Mouse (Mus musculus): ENCODE results near the gene Hist1h2af. TPM values are rescaled to one million over a fixed set of nuclear protein-coding genes. Genes with fewer than 3 reads are reported as not detected.
"Not testable (repeated sequence)": the region's sequence is repeated elsewhere in the genome, so short reads cannot be mapped to it uniquely, and the experiment has no call there.

The Hist1h2af gene
- polyA plus RNA-seq, 1 experiment from 2014 or later, result 9.5 TPM

GRCm38 (mm10) chr13:23573034-23573897 is 39.6 kb downstream of the Hist1h2af start:
- WGBS, result 10% methylated on average over 20 of the region's 20 CpGs

GRCm38 (mm10) chr13:23573898-23574524 is 40.3 kb downstream of the Hist1h2af start, which contains the start of the genes Hist1h2bf and Hist1h2ad:
Gene Hist1h2bf (minus strand): TSS chr13:23574196.
Gene Hist1h2ad (plus strand): TSS chr13:23574381.
- H3K9me3 ChIP-seq (replicated peaks), result not testable (repeated sequence)

More at GRCm38 (mm10) chr13:23573034-23573897, 39.6 kb downstream of the Hist1h2af start:
- Histone ChIP-seq H3K27ac (replicated peaks) (peak overlapping the region; percentile 97), H3K4me3 (peak overlapping the region; percentile 57), H3K4me1 (peaks cover 49% of the 10 kb centered on the region)
- H3K27me3 ChIP-seq (ENCODE audit: low read depth, poor library complexity, severe bottlenecking); H3K36me3 ChIP-seq; DNase-seq (ENCODE audit: low spot score); H3K9me3 ChIP-seq (replicated peaks): not testable (repeated sequence)

GRCm38 (mm10) chr13:23574546-23575170 is 41.0 kb downstream of the Hist1h2af start:
- 0% methylated on average over 8 of the region's 39 CpGs for WGBS
- not testable (repeated sequence) for H3K27me3 ChIP-seq (ENCODE audit: low read depth, poor library complexity, severe bottlenecking); DNase-seq (ENCODE audit: low spot score); H3K36me3 ChIP-seq; H3K9me3 ChIP-seq (replicated peaks)
- peak overlapping the region; percentile 61 for H3K4me3 ChIP-seq
- H3K27ac ChIP-seq (replicated peaks), result peak overlapping the region; percentile 97
- peaks cover 46% of the 10 kb centered on the region for H3K4me1 ChIP-seq

More at GRCm38 (mm10) chr13:23573898-23574524, 40.3 kb downstream of the Hist1h2af start, which contains the start of the genes Hist1h2bf and Hist1h2ad:
- peaks cover 49% of the 10 kb centered on the region for H3K4me1 ChIP-seq
- H3K27ac ChIP-seq (replicated peaks), result peak within 1 kb of the TSS; percentile 97
- H3K36me3 ChIP-seq; H3K27me3 ChIP-seq (ENCODE audit: low read depth, poor library complexity, severe bottlenecking): not testable (repeated sequence)
- WGBS, result 1% methylated on average over 42 of the region's 42 CpGs
- peak; percentile 90 for DNase-seq (ENCODE audit: low spot score)
- H3K4me3 ChIP-seq, result peak within 1 kb of the TSS; percentile 61

- DNase-seq (ENCODE audit: low spot score), result peak; percentile 64
- Histone ChIP-seq H3K36me3 (no peaks in the 10 kb centered on the region), H3K27me3 (ENCODE audit: low read depth, poor library complexity, severe bottlenecking) (no peaks in the 10 kb centered on the region), H3K4me1 (peaks cover 39% of the 10 kb centered on the region), H3K9me3 (replicated peaks) (no peaks in the 10 kb centered on the region), H3K4me3 (peak within 1 kb of the TSS; percentile 61), H3K27ac (replicated peaks) (peak within 1 kb of the TSS; percentile 92)
- under 1% methylated on average over 18 of the region's 18 CpGs for WGBS
Observed at GRCm38 (mm10) chr13:23575271-23575851, 41.7 kb downstream of the Hist1h2af start, which contains the start of gene Hist1h3d. Gene Hist1h3d (plus strand): TSS chr13:23575763.

DNA sequence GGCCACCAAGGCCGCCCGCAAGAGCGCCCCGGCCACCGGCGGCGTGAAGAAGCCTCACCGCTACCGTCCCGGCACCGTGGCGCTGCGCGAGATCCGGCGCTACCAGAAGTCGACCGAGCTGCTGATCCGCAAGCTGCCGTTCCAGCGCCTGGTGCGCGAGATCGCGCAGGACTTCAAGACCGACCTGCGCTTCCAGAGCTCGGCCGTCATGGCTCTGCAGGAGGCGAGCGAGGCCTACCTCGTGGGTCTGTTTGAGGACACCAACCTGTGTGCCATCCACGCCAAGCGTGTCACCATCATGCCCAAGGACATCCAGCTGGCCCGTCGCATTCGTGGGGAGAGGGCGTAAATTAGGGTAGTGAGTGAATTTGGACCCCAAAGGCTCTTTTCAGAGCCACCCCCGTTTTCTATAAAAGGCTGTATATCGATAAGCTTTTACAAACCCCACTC is 42.2 kb downstream of the Hist1h2af start:
- not testable (repeated sequence) for H3K9me3 ChIP-seq (replicated peaks); H3K36me3 ChIP-seq; H3K27me3 ChIP-seq (ENCODE audit: low read depth, poor library complexity, severe bottlenecking)
- 2% methylated on average over 11 of the region's 40 CpGs for WGBS
- peak overlapping the region; percentile 61 for H3K4me3 ChIP-seq
- peak overlapping the region; percentile 92 for H3K27ac ChIP-seq (replicated peaks)
- DNase-seq (ENCODE audit: low spot score), result peak; percentile 36
- H3K4me1 ChIP-seq, result peaks cover 42% of the 10 kb centered on the region

DNA sequence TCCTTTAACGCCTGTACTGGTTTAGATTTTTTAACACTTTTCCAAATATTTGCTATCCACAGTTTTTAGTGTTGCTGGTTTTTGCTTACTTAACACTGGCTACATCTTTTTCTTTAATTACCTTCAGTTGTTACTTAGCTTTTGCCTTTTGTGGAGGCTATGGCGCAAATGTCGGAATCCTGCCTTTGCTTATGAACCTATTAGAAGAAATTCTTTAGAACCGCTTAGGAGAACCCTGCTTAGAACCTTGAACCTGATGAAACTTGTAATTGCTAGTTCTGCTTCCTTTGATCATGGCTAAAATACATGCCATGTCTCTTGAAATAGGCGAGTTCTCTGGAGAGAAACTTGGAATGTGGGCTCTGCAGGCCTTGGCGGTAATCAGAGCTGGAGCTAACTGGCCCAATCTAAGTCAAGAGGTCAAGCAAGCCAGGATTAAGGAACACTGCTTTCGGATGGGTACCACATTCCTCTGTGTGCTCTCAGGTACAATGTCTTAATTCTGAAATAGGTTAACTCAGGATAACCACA is 42.7 kb downstream of the Hist1h2af start:
- no peaks in the 10 kb centered on the region for H3K27me3 ChIP-seq (ENCODE audit: low read depth, poor library complexity, severe bottlenecking)
- H3K9me3 ChIP-seq (replicated peaks), result no peaks in the 10 kb centered on the region
- H3K36me3 ChIP-seq, result no peaks in the 10 kb centered on the region
- 4% methylated on average over 7 of the region's 7 CpGs for WGBS
- peak overlapping the region; percentile 61 for H3K4me3 ChIP-seq
- DNase-seq (ENCODE audit: low spot score), result peak; percentile 44
- peaks cover 45% of the 10 kb centered on the region for H3K4me1 ChIP-seq
- H3K27ac ChIP-seq (replicated peaks), result peak overlapping the region; percentile 92

GRCm38 (mm10) chr13:23576906-23577639 is 43.4 kb downstream of the Hist1h2af start:
- WGBS, result 53% methylated on average over 6 of the region's 6 CpGs
- Histone ChIP-seq H3K4me3 (peak overlapping the region; percentile 61), H3K27ac (replicated peaks) (peak overlapping the region; percentile 92), H3K36me3 (no peaks in the 10 kb centered on the region), H3K9me3 (replicated peaks) (no peaks in the 10 kb centered on the region), H3K27me3 (ENCODE audit: low read depth, poor library complexity, severe bottlenecking) (no peaks in the 10 kb centered on the region), H3K4me1 (peaks cover 47% of the 10 kb centered on the region)
- DNase-seq (ENCODE audit: low spot score), result no peak

DNA sequence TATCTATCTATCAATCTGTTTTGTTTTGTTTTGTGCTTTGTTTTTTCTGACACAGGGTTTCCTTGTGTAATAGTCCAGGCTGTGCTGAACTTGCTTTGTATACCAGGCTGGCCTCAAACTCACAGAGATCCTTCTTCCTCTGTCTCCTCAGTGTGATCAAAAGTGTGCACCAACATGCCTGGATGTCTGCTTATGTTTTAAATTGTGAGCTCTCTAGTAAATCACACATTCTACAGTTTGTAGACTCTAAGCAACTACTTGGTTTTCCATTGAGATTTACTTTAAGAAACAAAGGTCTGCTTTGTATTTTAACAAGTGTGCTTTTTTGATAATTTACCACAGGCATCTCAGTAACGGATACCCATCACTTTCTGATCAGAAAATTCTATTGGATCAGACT is 44.1 kb downstream of the Hist1h2af start:
- no peak for DNase-seq (ENCODE audit: low spot score)
- 98% methylated on average over 1 of the region's 1 CpGs for WGBS
- no peaks in the 10 kb centered on the region for H3K36me3 ChIP-seq
- peak overlapping the region; percentile 92 for H3K27ac ChIP-seq (replicated peaks)
- H3K4me1 ChIP-seq, result peaks cover 47% of the 10 kb centered on the region
- no peaks in the 10 kb centered on the region for H3K27me3 ChIP-seq (ENCODE audit: low read depth, poor library complexity, severe bottlenecking)
- no peaks in the 10 kb centered on the region for H3K9me3 ChIP-seq (replicated peaks)
- H3K4me3 ChIP-seq, result no peak overlapping the region

- Histone ChIP-seq H3K27ac (replicated peaks) (peak within 1 kb of the TSS; percentile 94), H3K36me3 (no peaks in the 10 kb centered on the region), H3K4me3 (peak within 1 kb of the TSS; percentile 63), H3K4me1 (peaks cover 57% of the 10 kb centered on the region), H3K27me3 (ENCODE audit: low read depth, poor library complexity, severe bottlenecking) (no peaks in the 10 kb centered on the region), H3K9me3 (replicated peaks) (no peaks in the 10 kb centered on the region)
- under 1% methylated on average over 43 of the region's 43 CpGs for WGBS
- DNase-seq (ENCODE audit: low spot score), result peak; percentile 94
Observed at GRCm38 (mm10) chr13:23581408-23582218, 47.9 kb downstream of the Hist1h2af start, which contains the start of gene Hist1h4d. Gene Hist1h4d (plus strand): TSS chr13:23581598.

GRCm38 (mm10) chr13:23582219-23583056 is 48.7 kb downstream of the Hist1h2af start:
- Histone ChIP-seq H3K4me1 (peaks cover 55% of the 10 kb centered on the region), H3K4me3 (peak overlapping the region; percentile 63), H3K9me3 (replicated peaks) (no peaks in the 10 kb centered on the region), H3K36me3 (no peaks in the 10 kb centered on the region), H3K27ac (replicated peaks) (peak overlapping the region; percentile 94), H3K27me3 (ENCODE audit: low read depth, poor library complexity, severe bottlenecking) (no peaks in the 10 kb centered on the region)
- peak; percentile 52 for DNase-seq (ENCODE audit: low spot score)
- 3% methylated on average over 6 of the region's 6 CpGs for WGBS
